Mouse (Mus musculus): ENCODE results near the gene Pum1. TPM values are rescaled to one million over a fixed set of nuclear protein-coding genes. Genes with fewer than 3 reads are reported as not detected.
"Not testable (repeated sequence)": the region's sequence is repeated elsewhere in the genome, so short reads cannot be mapped to it uniquely, and the experiment has no call there.

Gene Pum1
- polyA plus RNA-seq, 1 experiment from 2014 or later, result 16.7 TPM

GRCm38 (mm10) chr4:130672161-130672560 is 9.0 kb downstream of the Pum1 start:
- H3K4me3 ChIP-seq (ENCODE audit: low read depth, low read length), result no peak overlapping the region
- H3K27me3 ChIP-seq (ENCODE audit: insufficient read depth, low read length), result no peaks in the 10 kb centered on the region
- 0 out of 2 replicates have a peak overlapping the region, but pooled peaks have one; percentile 16 for H3K27ac ChIP-seq (ENCODE audit: low read depth)
- TF ChIP-seq EP300 (IDR thresholded peaks at IDR 0.05; ENCODE audit: low read depth) (no peak), CTCF (IDR thresholded peaks at IDR 0.05; ENCODE audit: low read depth) (no peak)
- H3K4me1 ChIP-seq (ENCODE audit: insufficient read depth), result peaks cover 26% of the 10 kb centered on the region
- no peak overlapping the region for H3K9ac ChIP-seq (replicated peaks)
- H3K36me3 ChIP-seq (replicated peaks; ENCODE audit: insufficient read depth, low read length), result peaks cover 63% of the 10 kb centered on the region
- no peak for ATAC-seq
- no peaks in the 10 kb centered on the region for H3K9me3 ChIP-seq (ENCODE audit: low read length)
- H3K4me2 ChIP-seq (ENCODE audit: low read depth, low read length), result no peak overlapping the region
- DNase-seq, result no peak

GRCm38 (mm10) chr4:130676746-130677145 is 13.6 kb downstream of the Pum1 start:
- Histone ChIP-seq H3K36me3 (replicated peaks; ENCODE audit: insufficient read depth, low read length) (peaks cover 55% of the 10 kb centered on the region), H3K27ac (ENCODE audit: low read depth) (no peak overlapping the region), H3K4me2 (ENCODE audit: low read depth, low read length) (no peak overlapping the region), H3K4me3 (ENCODE audit: low read depth, low read length) (no peak overlapping the region), H3K27me3 (ENCODE audit: insufficient read depth, low read length) (no peaks in the 10 kb centered on the region), H3K4me1 (ENCODE audit: insufficient read depth) (peaks cover 6% of the 10 kb centered on the region), H3K9me3 (ENCODE audit: low read length) (no peaks in the 10 kb centered on the region), H3K9ac (replicated peaks) (no peak overlapping the region)
- TF ChIP-seq EP300 (IDR thresholded peaks at IDR 0.05; ENCODE audit: low read depth) (0 out of 2 replicates have a peak, but pooled peaks have one; percentile 11), CTCF (IDR thresholded peaks at IDR 0.05; ENCODE audit: low read depth) (no peak)
- no peak for DNase-seq
- WGBS (ENCODE audit: insufficient replicate concordance), result 50% methylated on average over 2 of the region's 2 CpGs
- ATAC-seq, result no peak

- ATAC-seq, result no peak
- Histone ChIP-seq H3K36me3 (replicated peaks; ENCODE audit: insufficient read depth, low read length) (peaks cover 44% of the 10 kb centered on the region), H3K27me3 (ENCODE audit: insufficient read depth, low read length) (no peaks in the 10 kb centered on the region), H3K9ac (replicated peaks) (no peak overlapping the region), H3K9me3 (ENCODE audit: low read length) (no peaks in the 10 kb centered on the region), H3K4me3 (ENCODE audit: low read depth, low read length) (no peak overlapping the region), H3K4me2 (ENCODE audit: low read depth, low read length) (no peak overlapping the region), H3K4me1 (ENCODE audit: insufficient read depth) (peaks cover 8% of the 10 kb centered on the region), H3K27ac (ENCODE audit: low read depth) (no peak overlapping the region)
- TF ChIP-seq CTCF (IDR thresholded peaks at IDR 0.05; ENCODE audit: low read depth), result no peak
- no peak for DNase-seq
- whole genome bisulfite sequencing (ENCODE audit: insufficient replicate concordance), result 96% methylated on average over 3 of the region's 3 CpGs
These were observed 15.0 kb downstream of the Pum1 start for GRCm38 (mm10) chr4:130678149-130678548.

GRCm38 (mm10) chr4:130680676-130681075 is 17.6 kb downstream of the Pum1 start:
- no peak overlapping the region for H3K27ac ChIP-seq (ENCODE audit: low read depth)
- H3K4me3 ChIP-seq (ENCODE audit: low read depth, low read length), result no peak overlapping the region
- TF ChIP-seq CTCF (IDR thresholded peaks at IDR 0.05; ENCODE audit: low read depth) (no peak), EP300 (IDR thresholded peaks at IDR 0.05; ENCODE audit: low read depth) (no peak)
- H3K9me3 ChIP-seq (ENCODE audit: low read length), result no peaks in the 10 kb centered on the region
- peaks cover 36% of the 10 kb centered on the region for H3K36me3 ChIP-seq (replicated peaks; ENCODE audit: insufficient read depth, low read length)
- no peak for DNase-seq
- H3K9ac ChIP-seq (replicated peaks), result no peak overlapping the region
- no peak overlapping the region for H3K4me2 ChIP-seq (ENCODE audit: low read depth, low read length)
- H3K27me3 ChIP-seq (ENCODE audit: insufficient read depth, low read length), result no peaks in the 10 kb centered on the region
- no peak for ATAC-seq
- peaks cover 11% of the 10 kb centered on the region for H3K4me1 ChIP-seq (ENCODE audit: insufficient read depth)
- 92% methylated on average over 6 of the region's 6 CpGs for WGBS (ENCODE audit: insufficient replicate concordance)

GRCm38 (mm10) chr4:130683051-130683450 is 19.9 kb downstream of the Pum1 start:
- not testable (repeated sequence) for H3K27me3 ChIP-seq (ENCODE audit: insufficient read depth, low read length); H3K9ac ChIP-seq (replicated peaks); ATAC-seq; H3K4me1 ChIP-seq (ENCODE audit: insufficient read depth); H3K27ac ChIP-seq (ENCODE audit: low read depth); H3K9me3 ChIP-seq (ENCODE audit: low read length); H3K4me3 ChIP-seq (ENCODE audit: low read depth, low read length); H3K4me2 ChIP-seq (ENCODE audit: low read depth, low read length); DNase-seq
- WGBS (ENCODE audit: insufficient replicate concordance), result 91% methylated on average over 4 of the region's 5 CpGs
- H3K36me3 ChIP-seq (replicated peaks; ENCODE audit: insufficient read depth, low read length), result peaks cover 29% of the 10 kb centered on the region

GRCm38 (mm10) chr4:130693936-130694335 is 30.8 kb downstream of the Pum1 start:
- Histone ChIP-seq H3K36me3 (replicated peaks; ENCODE audit: insufficient read depth, low read length) (peaks cover 21% of the 10 kb centered on the region), H3K9ac (replicated peaks) (no peak overlapping the region), H3K9me3 (ENCODE audit: low read length) (no peaks in the 10 kb centered on the region), H3K27ac (ENCODE audit: low read depth) (no peak overlapping the region), H3K4me3 (ENCODE audit: low read depth, low read length) (no peak overlapping the region), H3K4me1 (ENCODE audit: insufficient read depth) (peaks cover 12% of the 10 kb centered on the region), H3K4me2 (ENCODE audit: low read depth, low read length) (no peak overlapping the region), H3K27me3 (ENCODE audit: insufficient read depth, low read length) (no peaks in the 10 kb centered on the region)
- no peak for ATAC-seq
- no peak for DNase-seq
- 92% methylated on average over 3 of the region's 3 CpGs for WGBS (ENCODE audit: insufficient replicate concordance)
- TF ChIP-seq CTCF (IDR thresholded peaks at IDR 0.05; ENCODE audit: low read depth) (no peak), EP300 (IDR thresholded peaks at IDR 0.05; ENCODE audit: low read depth) (no peak)

- 82% methylated on average over 3 of the region's 3 CpGs for WGBS (ENCODE audit: insufficient replicate concordance)
- H3K4me2 ChIP-seq (ENCODE audit: low read depth, low read length), result no peak overlapping the region
- ATAC-seq, result no peak
These were observed 31.9 kb downstream of the Pum1 start for GRCm38 (mm10) chr4:130694982-130695381.

More at GRCm38 (mm10) chr4:130694982-130695381, 31.9 kb downstream of the Pum1 start:
- Histone ChIP-seq H3K4me1 (ENCODE audit: insufficient read depth) (peaks cover 14% of the 10 kb centered on the region), H3K9me3 (ENCODE audit: low read length) (no peaks in the 10 kb centered on the region), H3K27ac (ENCODE audit: low read depth) (no peak overlapping the region; the same call in 1 of the 2 replicates), H3K36me3 (replicated peaks; ENCODE audit: insufficient read depth, low read length) (peaks cover 23% of the 10 kb centered on the region), H3K9ac (replicated peaks) (no peak overlapping the region), H3K4me3 (ENCODE audit: low read depth, low read length) (no peak overlapping the region), H3K27me3 (ENCODE audit: insufficient read depth, low read length) (no peaks in the 10 kb centered on the region)
- TF ChIP-seq EP300 (IDR thresholded peaks at IDR 0.05; ENCODE audit: low read depth) (no peak), CTCF (IDR thresholded peaks at IDR 0.05; ENCODE audit: low read depth) (no peak)
- DNase-seq, result no peak
